Mouse (Mus musculus) ES-Bruce4 (cell line): ENCODE measurements at regions not wholly inside any gene's neighbourhood (a gene's known extent, or its start where the extent isn't known, plus 50 kb on each side); places are given as distances from the start of the nearest gene placed in this dataset.

Experiments used
- CTCF ChIP-seq: IDR thresholded peaks from one replicate; pipeline ENCODE4 v1.8.1; 2011; ENCODE audit warnings: low read depth, low read length
- EP300 ChIP-seq: IDR thresholded peaks from 2 replicates; pipeline ENCODE4 v1.6.1; 2011; ENCODE audit warnings: low read depth, low read length; ENCODE audit not compliant: insufficient read depth
- POLR2A ChIP-seq: IDR thresholded peaks from one replicate; pipeline ENCODE4 v1.8.1; 2011; ENCODE audit warnings: low read length; ENCODE audit not compliant: insufficient read depth

DNA sequence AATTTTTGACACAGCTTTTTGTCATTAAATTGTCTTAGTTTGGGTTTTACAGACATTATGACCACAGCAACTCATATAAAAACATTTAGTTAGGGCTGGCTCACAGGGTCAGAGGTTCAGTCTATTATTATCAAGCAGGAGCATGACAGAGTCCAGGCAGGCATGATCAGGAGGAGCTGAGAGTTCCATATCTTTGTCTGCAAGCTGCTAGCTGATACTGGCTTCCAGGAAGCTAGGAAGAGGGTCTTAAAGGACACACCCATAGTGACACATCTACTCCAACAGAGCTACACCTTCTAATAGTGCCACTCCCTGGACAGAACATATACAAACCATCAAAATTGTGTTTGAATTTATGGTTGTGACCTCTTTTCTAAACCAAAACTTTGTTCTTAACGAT is 587.7 kb upstream of the Tex47 start:
- TF ChIP-seq POLR2A (no peak), EP300 (no peak), CTCF (no peak)
